In genomic region chr19:44295741-44296140, GRCm38 (mm10) we compare ENCODE assay signal across 8 mouse cellular contexts. TPM values are rescaled to one million over a fixed set of nuclear protein-coding genes. Genes with fewer than 3 reads are reported as not detected.
DNase-seq lines count a peak whose midpoint lies in the region; ATAC-seq and TF ChIP-seq lines count a peak whose summit lies in the region.

No protein-coding gene starts in this region.

- peak overlapping the region; percentile 100 for H3K4me2 ChIP-seq in hindbrain, postnatal 0 days (ENCODE audit: low read depth, low read length)

- peak overlapping the region; percentile 96 for H3K9ac ChIP-seq in hindbrain, postnatal 0 days (replicated peaks; ENCODE audit: low read length)

- TF ChIP-seq CTCF in gastrocnemius, adult 2 months (IDR thresholded peaks at IDR 0.05): peak; percentile 99
- peak; percentile 98 for TF ChIP-seq CTCF in hindbrain, postnatal 0 days (IDR thresholded peaks at IDR 0.05; ENCODE audit: low read depth)
- peak; percentile 99 for TF ChIP-seq CTCF in left cerebral cortex, adult 2 months (IDR thresholded peaks at IDR 0.05)

- intact Hi-C loops in gastrocnemius, adult 2 months (cut with DNase I): loop anchor here (1.0 to 2.0 kb wide), 4 partner anchors 19 to 101 kb away; no protein-coding TSS in a partner anchor
- intact Hi-C loops in left cerebral cortex, adult 2 months (cut with DNase I): loop anchor here (1.0 to 5.0 kb wide), 2 partner anchors 47 to 98 kb away; no protein-coding TSS in a partner anchor

- H3K4me1 ChIP-seq in hindbrain, postnatal 0 days (ENCODE audit: insufficient read depth, low read length): peaks cover 46% of the 10 kb centered on the region

- peak; percentile 77 for DNase-seq in R1 (ENCODE audit: low read depth, low spot score)
- peak; percentile 80 to 88 for DNase-seq in cerebellum, postnatal 4 days (ENCODE audit: low spot score in 2 of 2)
- peak; percentile 88 for DNase-seq in gastrocnemius, adult 2 months
- peak; percentile 88 for DNase-seq in hindbrain, postnatal 0 days (ENCODE audit: low spot score)
- DNase-seq in left cerebral cortex, adult 2 months (ENCODE audit: extremely low spot score in 1 of 2, low spot score in 2 of 2): peak; percentile 85 to 89
- peak; percentile 88 for DNase-seq in right cerebral cortex, adult 18-20 months
- DNase-seq in urinary bladder, postnatal 10 days (ENCODE audit: low spot score): peak; percentile 68

- peak overlapping the region; percentile 79 for H3K4me3 ChIP-seq in gastrocnemius, adult 2 months
- H3K4me3 ChIP-seq in hindbrain, postnatal 0 days (ENCODE audit: low read length): peak overlapping the region; percentile 95
- H3K4me3 ChIP-seq in left cerebral cortex, adult 2 months: peak overlapping the region; percentile 94

- H3K27me3 ChIP-seq in hindbrain, postnatal 0 days (ENCODE audit: insufficient read depth, low read length): no peaks in the 10 kb centered on the region

- H3K36me3 ChIP-seq in hindbrain, postnatal 0 days (ENCODE audit: insufficient read depth, low read length): peaks cover 14% of the 10 kb centered on the region

- no peaks in the 10 kb centered on the region for H3K9me3 ChIP-seq in hindbrain, postnatal 0 days (ENCODE audit: low read length)

- H3K27ac ChIP-seq in gastrocnemius, adult 2 months: peak overlapping the region; percentile 86
- peak overlapping the region; percentile 97 for H3K27ac ChIP-seq in hindbrain, postnatal 0 days
- H3K27ac ChIP-seq in left cerebral cortex, adult 2 months: peak overlapping the region; percentile 99

- ATAC-seq in hindbrain, postnatal 0 days: peak; percentile 16; the same call in 1 of the 2 replicates
- peak; percentile 66 for ATAC-seq in megakaryocyte, adult 5-6 weeks (ENCODE audit: poor library complexity, severe bottlenecking)

- WGBS in hindbrain, postnatal 0 days: 6% methylated on average over 4 of the region's 4 CpGs

RNA-seq across cellular contexts. Expression of gene Scd2, which starts 2.3 kb away (rescaled TPM):
- 1 to 10 TPM; 7.4 to 9.1 TPM for total RNA-seq in gastrocnemius, adult 2 months (2021)
- total RNA-seq in hindbrain, postnatal 0 days (2014; rRNA removed): 1,071 and 1,235 TPM in 2 replicates
- 274 and 291 TPM in 2 replicates for polyA plus RNA-seq in hindbrain, postnatal 0 days (2015; fragmentation: Nextera tagmentation; extraction: Ambion mirVana)
- total RNA-seq in left cerebral cortex, adult 2 months (2021): 100 to 1,000 TPM; 580 to 609 TPM
- 30.0 and 33.3 TPM in 2 replicates for total RNA-seq in megakaryocyte, adult 5-6 weeks (2015)
- total RNA-seq in megakaryocyte, adult 5-6 weeks (2017): 26.9 and 28.9 TPM in 2 replicates

RNA-seq across cellular contexts. Expression of gene Scd4, which starts 37.2 kb away (rescaled TPM):
- under 1 TPM in 1 of 2 experiments, not detected in 1; 0.13 TPM for total RNA-seq in gastrocnemius, adult 2 months (2021)
- total RNA-seq in hindbrain, postnatal 0 days (2014; rRNA removed): 0.84 and 1.5 TPM in 2 replicates
- 0.09 and 0.16 TPM in 2 replicates for polyA plus RNA-seq in hindbrain, postnatal 0 days (2015; fragmentation: Nextera tagmentation; extraction: Ambion mirVana)
- total RNA-seq in left cerebral cortex, adult 2 months (2021): 1 to 10 TPM; 2.1 to 2.3 TPM
- total RNA-seq in megakaryocyte, adult 5-6 weeks (2015): 0.40 TPM in 1 of 2 replicates, not detected in the other
- 0.12 TPM in 1 of 2 replicates, not detected in the other for total RNA-seq in megakaryocyte, adult 5-6 weeks (2017)

Comparison
In these comparisons a context has a peak if more than half of its experiments do, and no peak if none do; other contexts are left out.
1. Peak in every context shown above with its lines: DNase-seq, ATAC-seq, H3K4me3 ChIP-seq and H3K27ac ChIP-seq.
2. RNA of gene Scd2, which starts 2.3 kb away (total RNA-seq): 1,071 to 1,235 TPM in hindbrain, postnatal 0 days and 580 to 609 TPM in left cerebral cortex, adult 2 months; 26.9 to 33.3 TPM in megakaryocyte, adult 5-6 weeks and 7.4 to 9.1 TPM in gastrocnemius, adult 2 months; every median in the first group is over 10 times any median in the second.